Mouse (Mus musculus) adrenal gland, adult (tissue): ENCODE results near the gene Upp2.

Experiments used
- DNase-seq, 2 experiments: peaks; one replicate each; pipeline ENCODE4 v3.0.0; 2022 to 2023; ENCODE audit warnings: low spot score in 1 of 2; ENCODE audit not compliant: inconsistent age in 2 of 2

Gene Upp2

GRCm38 (mm10) chr2:58743446-58743845, 176.3 kb downstream of the Upp2 start:
- DNase-seq = no peak

DNA sequence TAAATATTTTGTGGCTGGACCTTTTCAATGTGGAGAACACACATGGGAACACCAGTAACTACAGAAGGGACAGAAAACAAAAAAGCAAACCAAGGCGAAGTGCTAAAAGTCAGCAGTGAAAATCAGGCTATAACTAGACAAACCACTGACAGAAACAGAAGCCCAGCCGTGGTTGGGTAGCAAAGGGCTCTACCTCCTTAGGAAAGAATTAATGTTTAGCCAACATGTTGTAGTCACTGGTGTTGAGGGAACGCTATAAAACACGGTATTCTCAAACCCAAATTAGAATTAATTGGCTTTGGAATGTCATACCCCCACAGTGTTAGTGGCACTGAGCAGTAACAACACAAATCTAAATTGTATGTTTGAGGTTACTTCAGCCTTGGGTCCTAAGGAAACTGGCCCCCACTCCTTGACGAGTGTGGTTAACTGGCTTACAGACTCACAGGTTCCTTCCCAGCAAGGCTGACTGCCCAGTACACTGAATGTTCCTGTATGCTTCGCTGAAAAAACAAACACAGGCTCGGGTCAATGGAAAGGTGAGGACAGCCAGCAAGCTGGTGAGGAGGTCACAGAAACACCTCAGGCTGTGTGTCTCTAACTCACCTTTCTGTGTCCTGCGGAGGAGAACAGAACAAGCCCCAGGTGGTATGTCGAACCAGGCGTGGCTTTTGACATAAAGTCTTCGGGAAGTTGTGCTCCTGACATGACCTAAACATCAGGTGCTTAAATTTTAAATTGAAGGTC, 180.6 kb downstream of the Upp2 start:
- no peak for DNase-seq

DNA sequence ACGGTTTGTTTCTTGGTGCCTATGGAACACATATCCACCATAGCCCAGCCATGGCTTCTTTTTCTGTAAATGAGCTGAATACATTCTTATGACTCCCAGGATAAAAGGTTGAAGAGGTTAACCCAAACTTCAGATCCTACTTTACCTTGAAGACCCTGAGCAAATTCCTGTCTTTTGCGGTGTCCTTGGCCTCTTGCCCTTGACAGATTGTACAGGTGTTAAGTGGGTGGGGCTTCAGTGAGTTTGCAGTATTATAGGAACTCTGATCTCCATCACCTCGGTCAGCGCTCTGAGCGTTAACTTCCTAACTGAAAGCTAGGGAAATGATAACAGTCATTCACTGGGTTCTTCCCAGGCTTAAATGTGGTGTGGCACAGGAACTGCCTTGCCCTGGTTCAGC, 181.2 kb downstream of the Upp2 start:
- DNase-seq = no peak

- no peak for DNase-seq
Measured at GRCm38 (mm10) chr2:58752891-58753290, 185.8 kb downstream of the Upp2 start.

GRCm38 (mm10) chr2:58754736-58755135, 187.6 kb downstream of the Upp2 start:
- DNase-seq = no peak

DNA sequence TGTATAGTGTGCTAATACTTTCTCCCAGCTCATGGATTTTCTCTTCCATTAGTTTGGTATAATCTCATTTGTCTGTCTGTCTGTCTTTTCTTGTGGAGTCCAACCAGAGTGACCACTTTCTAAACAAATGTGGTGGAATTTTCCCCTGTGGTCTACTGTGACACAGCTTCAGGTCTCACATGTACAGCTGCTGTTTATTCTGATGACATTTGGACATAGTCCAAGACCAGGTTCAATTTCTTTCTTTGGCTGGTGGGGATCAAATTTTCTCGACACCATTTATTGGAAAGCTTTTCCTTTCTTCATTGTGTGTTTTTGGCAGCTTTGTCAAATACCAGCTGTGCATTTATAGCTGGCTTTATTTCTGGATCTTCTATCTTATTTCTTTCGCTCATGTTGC, 191.0 kb downstream of the Upp2 start:
- no peak for DNase-seq

DNA sequence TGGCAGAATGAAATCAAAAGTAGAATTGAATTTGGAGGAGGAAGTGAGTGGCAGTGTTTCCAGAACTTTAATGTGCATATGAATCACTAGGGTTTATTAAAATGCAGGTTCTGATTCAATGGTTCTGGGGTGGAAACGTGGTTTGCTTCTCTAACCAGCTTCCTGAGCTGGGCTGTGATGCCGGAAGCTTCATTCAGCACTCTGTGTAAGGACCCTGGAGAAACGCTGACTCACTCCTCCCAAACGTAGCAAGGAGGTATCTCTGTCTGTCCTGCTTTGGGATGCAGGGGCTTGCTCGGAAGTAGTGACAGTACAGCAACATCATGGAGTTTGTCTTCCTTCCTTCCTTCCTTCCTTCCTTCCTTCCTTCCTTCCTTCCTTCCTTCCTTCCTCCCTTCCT, 192.6 kb downstream of the Upp2 start:
- DNase-seq = no peak

GRCm38 (mm10) chr2:58765141-58765540, 198.0 kb downstream of the Upp2 start:
- DNase-seq = no peak

DNA sequence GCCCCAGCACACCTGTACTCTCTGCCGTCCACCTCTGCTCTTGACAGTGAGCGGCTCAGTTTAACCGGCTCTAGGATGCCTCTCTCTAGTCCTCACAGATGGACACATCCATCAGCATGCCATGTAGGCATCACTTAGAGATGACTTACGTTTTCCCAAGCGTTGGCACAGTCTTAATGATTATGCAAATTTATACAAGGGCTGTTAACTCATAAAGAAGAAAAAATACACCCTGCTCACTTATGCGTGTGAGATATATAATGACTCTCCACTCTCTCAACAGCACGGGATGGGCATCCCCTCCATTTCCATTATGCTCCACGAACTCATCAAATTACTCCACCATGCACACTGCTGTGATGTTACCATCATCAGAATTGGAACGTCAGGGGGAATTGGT, 206.7 kb downstream of the Upp2 start:
- no peak for DNase-seq

- DNase-seq = no peak
Measured at GRCm38 (mm10) chr2:58778986-58779495, 211.9 kb downstream of the Upp2 start.

- no peak for DNase-seq
Measured at GRCm38 (mm10) chr2:58783526-58783925, 216.4 kb downstream of the Upp2 start.

DNA sequence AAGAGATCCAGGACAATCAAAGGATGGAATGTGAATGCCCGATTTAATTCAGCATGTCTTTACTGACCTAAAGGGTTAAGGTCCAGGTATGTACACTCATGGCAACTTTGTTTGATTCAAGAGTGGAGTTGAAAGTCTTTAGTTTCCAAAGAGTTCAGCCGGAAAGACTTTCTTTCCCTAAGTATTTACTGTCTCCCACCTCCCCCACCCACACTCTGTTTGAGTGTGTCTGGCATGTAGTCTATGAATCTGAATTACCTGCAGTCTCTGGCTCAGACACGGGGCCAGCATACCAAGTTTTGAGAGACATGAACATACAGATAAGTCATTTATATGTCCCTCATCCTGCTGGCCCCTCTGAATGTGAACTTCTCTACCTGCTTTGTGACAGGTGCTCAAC, 219.1 kb downstream of the Upp2 start:
- DNase-seq = no peak

DNA sequence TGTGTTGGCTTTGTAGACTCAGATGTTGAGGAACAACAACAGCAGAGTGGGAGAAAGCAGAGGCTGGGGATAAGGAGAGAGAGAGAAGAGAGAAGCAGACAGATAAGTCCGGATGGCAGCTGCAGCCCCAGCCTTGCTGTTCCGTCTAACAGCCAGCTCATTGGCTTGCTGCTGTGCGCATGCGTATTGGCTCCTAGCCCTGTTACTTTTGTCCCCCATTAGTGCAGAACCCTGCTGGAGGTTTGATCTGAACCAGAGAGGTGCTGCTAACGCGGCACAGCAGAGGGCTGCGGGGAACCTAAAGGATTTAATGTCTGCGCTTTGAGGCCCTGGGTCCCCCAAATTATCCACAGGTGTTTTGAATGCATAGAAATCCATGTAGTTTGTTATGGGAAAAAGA, 219.6 kb downstream of the Upp2 start:
- DNase-seq = no peak

DNA sequence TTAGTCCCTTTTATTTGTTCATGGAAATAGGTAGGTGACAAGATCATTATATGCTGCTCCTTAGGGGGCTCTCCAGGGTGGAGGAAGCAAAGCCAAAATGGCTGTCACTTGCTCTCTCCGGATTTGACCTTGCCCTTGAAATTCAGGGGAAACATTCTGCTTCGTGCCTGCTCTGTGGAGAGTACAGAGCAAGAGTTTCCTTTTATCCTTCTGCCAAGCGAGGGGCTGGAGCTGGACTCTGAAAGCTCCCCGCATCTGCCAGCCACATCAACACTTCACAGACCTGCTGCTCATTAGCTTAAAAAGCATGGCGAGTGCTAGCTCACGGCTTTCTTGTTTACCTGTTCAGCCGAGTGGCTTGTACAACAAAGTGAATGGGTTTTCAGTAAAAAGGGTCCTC, 220.3 kb downstream of the Upp2 start:
- peak; percentile 18 to 57 for DNase-seq

GRCm38 (mm10) chr2:58789934-58790333, 222.8 kb downstream of the Upp2 start:
- DNase-seq = no peak

DNA sequence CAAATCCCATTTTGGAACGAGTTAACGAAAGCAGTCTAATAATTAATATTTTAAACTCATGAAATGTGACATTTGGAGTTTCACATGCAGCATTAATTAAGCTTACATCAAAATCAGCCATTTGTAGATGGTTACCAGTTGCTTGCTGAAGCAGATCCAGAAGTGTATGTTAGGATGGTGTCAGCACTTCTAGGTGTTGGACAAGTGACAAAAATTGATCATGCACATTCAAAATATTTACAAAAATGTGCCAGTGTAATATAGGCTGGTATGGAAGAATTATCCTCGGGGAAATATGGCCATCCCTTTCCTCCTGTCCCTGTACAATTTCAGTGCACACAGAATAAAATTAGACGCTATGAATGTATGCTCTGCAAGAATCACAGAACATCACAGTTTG, 223.3 kb downstream of the Upp2 start:
- no peak for DNase-seq

DNA sequence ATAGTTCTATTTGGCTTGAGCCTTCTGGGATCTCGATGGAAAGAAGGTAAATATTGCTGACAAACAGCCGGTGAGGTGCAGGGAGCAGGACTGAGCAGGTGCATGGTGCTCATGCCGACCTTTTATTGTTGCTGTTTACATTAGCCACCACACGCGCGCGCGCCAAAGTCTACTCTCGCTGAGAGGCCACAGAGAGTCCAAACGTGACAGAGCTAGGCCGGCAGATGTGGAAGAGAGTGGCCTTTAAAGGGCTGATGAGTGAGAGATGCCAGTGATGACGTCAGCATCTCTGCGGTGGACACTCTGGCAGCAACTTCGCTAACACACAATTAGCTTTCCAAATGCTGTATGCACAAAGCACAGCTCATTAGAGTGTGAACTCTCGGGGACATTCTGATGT, 227.4 kb downstream of the Upp2 start:
- no peak for DNase-seq

DNA sequence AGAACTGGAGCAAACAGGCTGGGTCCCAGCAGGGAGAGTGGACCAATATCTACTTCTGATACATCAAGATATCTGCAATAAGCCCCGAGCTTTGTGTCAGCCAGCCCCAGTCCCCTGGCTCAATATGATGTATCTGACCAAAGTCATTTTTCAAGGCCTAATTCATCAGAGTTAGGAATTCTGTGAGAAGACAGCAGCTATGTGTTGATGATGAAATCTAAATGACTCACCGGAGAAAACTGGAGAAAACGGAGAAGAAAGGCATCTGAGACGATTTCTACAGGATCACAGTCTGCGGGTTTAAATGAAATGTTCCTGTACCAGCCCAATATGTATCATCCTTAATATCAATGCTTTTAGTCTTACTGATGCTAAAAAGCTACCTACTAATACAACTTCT, 228.3 kb downstream of the Upp2 start:
- DNase-seq = peak; percentile 14 to 47

- DNase-seq = no peak
Measured at GRCm38 (mm10) chr2:58797506-58797905, 230.4 kb downstream of the Upp2 start.

DNA sequence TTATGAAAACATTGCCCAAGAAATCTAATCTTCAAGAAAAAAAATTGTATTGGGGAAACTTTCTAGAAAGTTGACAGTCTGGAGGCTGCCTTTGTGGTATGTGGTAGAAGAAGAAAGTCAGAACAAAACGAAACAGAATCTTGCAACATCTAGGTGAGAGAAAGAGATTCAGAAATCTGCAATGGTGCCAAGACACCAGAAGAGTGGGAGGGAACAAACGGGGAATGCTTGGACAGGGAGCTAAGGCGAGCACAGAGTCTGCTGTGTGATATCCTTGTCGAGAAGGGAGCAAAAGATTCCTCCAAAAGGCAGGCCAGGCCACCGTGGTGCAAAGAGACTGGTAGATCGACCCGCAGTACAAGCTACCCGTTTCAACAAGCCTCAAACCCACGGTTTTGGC, 232.0 kb downstream of the Upp2 start:
- no peak for DNase-seq

- no peak for DNase-seq
Measured at GRCm38 (mm10) chr2:58799623-58800022, 232.5 kb downstream of the Upp2 start.

DNA sequence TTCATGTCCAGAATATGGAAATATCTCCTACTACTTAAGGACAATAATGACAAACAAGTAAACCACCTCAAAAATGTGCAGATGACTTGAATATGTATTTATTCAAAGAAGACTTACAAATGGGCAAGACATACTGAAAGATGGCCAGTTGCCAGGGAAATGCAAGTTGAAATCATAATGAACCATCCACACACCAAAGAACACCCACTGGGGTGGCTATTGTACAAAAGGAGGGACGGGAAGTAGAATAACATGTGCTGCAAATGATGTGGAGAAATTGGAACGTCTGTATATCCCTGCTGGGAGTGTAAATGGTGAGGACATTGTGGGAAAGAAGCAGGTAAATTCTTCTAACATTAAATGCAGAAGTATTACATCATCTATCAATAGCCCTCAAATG, 245.8 kb downstream of the Upp2 start:
- no peak for DNase-seq

GRCm38 (mm10) chr2:58828910-58829600, 262.0 kb downstream of the Upp2 start:
- DNase-seq = no peak
